ENCODE assay signal across 8 mouse cellular contexts in the genomic region with DNA sequence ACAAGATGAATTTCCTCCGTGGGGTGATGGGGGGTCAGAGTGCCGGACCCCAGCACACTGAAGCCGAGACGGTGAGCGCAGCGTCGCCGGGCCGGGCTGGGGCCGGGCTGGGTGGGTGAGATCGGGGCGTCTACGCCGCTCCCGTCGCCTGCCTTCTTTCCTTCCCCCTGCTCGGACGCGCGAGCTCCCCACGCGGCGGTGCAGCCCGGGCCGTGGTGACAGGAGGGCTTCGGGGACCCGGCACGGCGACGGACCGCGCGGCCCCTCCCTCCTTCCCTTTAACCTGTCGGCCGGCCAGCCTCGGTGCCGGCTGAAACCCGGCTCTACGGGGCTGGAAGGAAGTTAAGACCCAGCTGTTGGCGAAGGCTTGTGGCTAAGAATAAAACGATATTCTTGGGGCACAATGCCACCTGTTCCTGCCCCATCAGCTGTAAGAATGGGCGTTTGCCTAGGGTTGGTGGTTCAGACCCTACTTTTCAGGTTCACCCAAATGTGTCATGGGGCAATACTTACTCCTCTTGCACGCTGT. TPM values are rescaled to one million over a fixed set of nuclear protein-coding genes. Genes with fewer than 3 reads are reported as not detected.
DNase-seq lines count a peak whose midpoint lies in the region; ATAC-seq and TF ChIP-seq lines count a peak whose summit lies in the region.

No protein-coding gene starts in this region.

- H3K9me3 ChIP-seq in liver, embryonic 14.5 days (ENCODE audit: control insufficient read depth, low read length) = no peaks in the 10 kb centered on the region

- DNase-seq in ovary, postnatal 10 days (ENCODE audit: low spot score) = peak; percentile 9
- no peak for DNase-seq in ovary, adult 18-20 months (ENCODE audit: low spot score)
- DNase-seq in cerebellum, adult 8-10 months = peak; percentile 52
- DNase-seq in gastrocnemius, adult 8-10 months (ENCODE audit: low spot score in 2 of 2) = peak; percentile 50 to 58
- peak in 1 of 3 experiments; percentile 33 for DNase-seq in liver, embryonic 14.5 days (ENCODE audit: low read depth in 3 of 3, low spot score in 3 of 3)
- DNase-seq in naive thymus-derived CD4-positive, alpha-beta T cell, adult 2 months (ENCODE audit: low read depth) = peak; percentile 63
- peak; percentile 68 for DNase-seq in thymus, postnatal 14 days

- H3K4me1 ChIP-seq in liver, embryonic 14.5 days (replicated peaks; ENCODE audit: control insufficient read depth in 2 of 2, insufficient read depth in 2 of 2, low read length in 1 of 2) = peaks cover 20 to 25% of the 10 kb centered on the region in 2 experiments

- H3K4me3 ChIP-seq in liver, embryonic 14.5 days (ENCODE audit: insufficient read depth in 1 of 2, low read depth in 2 of 2, low read length in 2 of 2) = peak overlapping the region; percentile 80 to 98

- no peak for TF ChIP-seq EP300 in liver, embryonic 14.5 days (IDR thresholded peaks at IDR 0.05; ENCODE audit: low read depth)

- H3K4me2 ChIP-seq in liver, embryonic 14.5 days (ENCODE audit: low read depth) = peak overlapping the region; percentile 98

- peak overlapping the region; percentile 63 for H3K27ac ChIP-seq in liver, embryonic 14.5 days

- no peaks in the 10 kb centered on the region for H3K27me3 ChIP-seq in liver, embryonic 14.5 days (ENCODE audit: control insufficient read depth, insufficient read depth, low read length)

- WGBS in liver, embryonic 14.5 days (ENCODE audit: insufficient replicate concordance) = under 1% methylated on average over 39 of the region's 43 CpGs

- no peaks in the 10 kb centered on the region for H3K36me3 ChIP-seq in liver, embryonic 14.5 days (replicated peaks; ENCODE audit: control insufficient read depth, insufficient read depth, low read depth)

- ATAC-seq in inflammation-experienced regulatory T-cells, adult 6 months = peak; percentile 14
- peak; percentile 67 for ATAC-seq in liver, embryonic 14.5 days (ENCODE audit: insufficient read depth)

- peak; percentile 27; the same call in 1 of the 2 replicates for TF ChIP-seq CTCF in liver, embryonic 14.5 days (IDR thresholded peaks at IDR 0.05; ENCODE audit: low read depth)

- peak overlapping the region; percentile 98 for H3K9ac ChIP-seq in liver, embryonic 14.5 days (replicated peaks)

RNA-seq across cellular contexts. Expression of gene Uso1, which starts 0.4 kb away (rescaled TPM):
- 10 to 100 TPM; 68.9 to 76.0 (median 74.1) TPM for total RNA-seq in gastrocnemius, adult 8-10 months (2022)
- 10 to 100 TPM; 31.3 to 36.7 (median 34.4) TPM for polyA plus RNA-seq in inflammation-experienced regulatory T-cells, adult 6 months (2017; shearing (Covaris generic))
- 11.1 and 18.6 TPM in 2 replicates for polyA plus RNA-seq in liver, embryonic 14.5 days (2012; rRNA removed)
- polyA plus RNA-seq in liver, embryonic 14.5 days (2014; fragmentation: Nextera tagmentation; extraction: Ambion mirVana) = 14.3 and 14.7 TPM in 2 replicates

RNA-seq across cellular contexts. Expression of gene G3bp2, which starts 54.6 kb away (rescaled TPM):
- 10 to 100 TPM; 53.3 to 63.2 (median 60.7) TPM for total RNA-seq in gastrocnemius, adult 8-10 months (2022)
- polyA plus RNA-seq in inflammation-experienced regulatory T-cells, adult 6 months (2017; shearing (Covaris generic)) = 100 to 1,000 TPM; 225 to 265 (median 245) TPM
- 12.5 and 19.0 TPM in 2 replicates for polyA plus RNA-seq in liver, embryonic 14.5 days (2012; rRNA removed)
- 54.3 and 56.0 TPM in 2 replicates for polyA plus RNA-seq in liver, embryonic 14.5 days (2014; fragmentation: Nextera tagmentation; extraction: Ambion mirVana)
